8 mouse cellular contexts compared by ENCODE assay signal in the genomic region with DNA sequence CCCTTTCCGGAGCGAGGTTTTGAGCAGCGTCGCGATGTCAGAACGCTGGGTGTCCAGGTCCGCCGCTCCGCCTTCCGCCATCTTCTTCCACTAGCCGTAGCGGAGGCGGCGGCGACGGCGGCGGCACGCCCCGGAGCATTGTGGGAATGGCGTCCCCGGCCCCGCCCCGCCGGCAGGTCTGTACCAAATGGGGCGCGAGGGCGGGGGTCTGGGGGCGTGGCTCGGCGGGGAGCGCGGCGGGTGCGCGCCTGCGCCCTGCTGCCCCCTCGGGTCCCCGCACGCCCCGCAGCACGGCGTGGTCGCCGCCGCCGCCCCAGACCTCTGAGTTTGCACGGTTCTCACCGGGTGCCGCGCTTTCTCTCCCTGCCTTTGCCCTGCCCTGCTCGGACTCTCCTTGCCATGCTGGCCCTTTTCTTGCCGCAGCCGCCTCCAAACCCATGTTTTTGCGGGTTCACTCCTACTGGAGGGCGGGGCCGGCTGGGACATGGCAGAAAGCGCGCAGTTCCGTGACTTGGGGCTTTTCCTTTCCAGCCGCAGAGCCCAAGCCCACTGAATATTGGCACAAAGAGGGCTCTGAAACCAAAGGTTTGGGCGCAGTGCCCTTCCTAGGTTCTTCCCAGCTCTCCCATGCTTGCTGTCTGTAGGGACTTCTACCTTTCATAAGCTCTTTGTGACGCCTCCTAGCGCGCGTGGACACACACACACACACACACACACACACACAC. TPM values are rescaled to one million over a fixed set of nuclear protein-coding genes. Genes with fewer than 3 reads are reported as not detected.
A peak's percentile ranks its signal among the peaks of the same experiment; 100 is the strongest.
DNase-seq lines count a peak whose midpoint lies in the region; ATAC-seq and TF ChIP-seq lines count a peak whose summit lies in the region.

A gene (minus strand): TSS at position 161 of the 725 bp plus-strand sequence.

- peak within 1 kb of the TSS; percentile 97 for H3K4me2 ChIP-seq in CH12.LX (ENCODE audit: insufficient read depth, low read depth, poor library complexity, severe bottlenecking)
- H3K4me2 ChIP-seq in forebrain, embryonic 12.5 days: peak within 1 kb of the TSS; percentile 66
- peak within 1 kb of the TSS; percentile 79 for H3K4me2 ChIP-seq in liver, postnatal 0 days (ENCODE audit: low read depth, low read length)
- peak within 1 kb of the TSS; percentile 48 for H3K4me2 ChIP-seq in neural tube, embryonic 14.5 days (ENCODE audit: low read depth, low read length)

- TF ChIP-seq EP300 in CH12.LX (IDR thresholded peaks at IDR 0.05; ENCODE audit: low read length): no peak
- no peak for TF ChIP-seq EP300 in liver, postnatal 0 days (IDR thresholded peaks at IDR 0.05; ENCODE audit: low read depth)

- H3K27ac ChIP-seq in CH12.LX (ENCODE audit: insufficient read depth, low read depth): peak within 1 kb of the TSS; percentile 66
- H3K27ac ChIP-seq in forebrain, embryonic 12.5 days: peak within 1 kb of the TSS; percentile 87
- peak within 1 kb of the TSS; percentile 99 for H3K27ac ChIP-seq in liver, postnatal 0 days (ENCODE audit: low read depth)
- peak within 1 kb of the TSS; percentile 94 for H3K27ac ChIP-seq in neural tube, embryonic 14.5 days (ENCODE audit: low read depth, low read length)

- intact Hi-C loops in heart, postnatal 10 days (cut with DNase I): no loop called here

- peaks cover 5 to 27% of the 10 kb centered on the region in 2 experiments; a peak in 3 of 4 replicates for H3K4me1 ChIP-seq in CH12.LX (ENCODE audit: control insufficient read depth in 1 of 2, insufficient read depth in 2 of 2)
- H3K4me1 ChIP-seq in forebrain, embryonic 12.5 days: peaks cover 10% of the 10 kb centered on the region
- H3K4me1 ChIP-seq in liver, postnatal 0 days (ENCODE audit: insufficient read depth): peaks cover 27% of the 10 kb centered on the region
- peaks cover 9% of the 10 kb centered on the region; the same call in 1 of the 2 replicates for H3K4me1 ChIP-seq in neural tube, embryonic 14.5 days (ENCODE audit: control insufficient read depth, insufficient read depth, low read length)

- H3K79me2 ChIP-seq in CH12.LX (replicated peaks; ENCODE audit: control insufficient read depth, extremely low read depth, insufficient read depth, poor library complexity, severe bottlenecking): peaks cover 35% of the 10 kb centered on the region

- in situ Hi-C loops in CH12.LX (cut with MboI; ENCODE audit: low pct_ligation_motif_present, low pct_unique_long_range_greater_than_20kb, low sequenced_read_pairs): no loop called here

- peaks cover 0 to 2% of the 10 kb centered on the region in 2 experiments for H3K36me3 ChIP-seq in CH12.LX (replicated peaks in 1 of 2; ENCODE audit: control insufficient read depth in 1 of 2, insufficient read depth in 1 of 2, low read length in 1 of 2)
- no peaks in the 10 kb centered on the region for H3K36me3 ChIP-seq in forebrain, embryonic 12.5 days (replicated peaks)
- H3K36me3 ChIP-seq in liver, postnatal 0 days (replicated peaks; ENCODE audit: insufficient read depth, low read length): no peaks in the 10 kb centered on the region
- no peaks in the 10 kb centered on the region for H3K36me3 ChIP-seq in neural tube, embryonic 14.5 days (ENCODE audit: control insufficient read depth, insufficient read depth, low read length)

- under 1% methylated on average over 59 of the region's 66 CpGs for whole genome bisulfite sequencing in forebrain, embryonic 12.5 days
- 1% methylated on average over 65 of the region's 66 CpGs for WGBS in large intestine, adult 2 months
- WGBS in liver, postnatal 0 days (ENCODE audit: insufficient replicate concordance): 3% methylated on average over 58 of the region's 66 CpGs
- WGBS in neural tube, embryonic 14.5 days: under 1% methylated on average over 54 of the region's 66 CpGs

- peak within 1 kb of the TSS; percentile 85 for H3K9ac ChIP-seq in CH12.LX (ENCODE audit: insufficient read depth, low read depth)
- H3K9ac ChIP-seq in forebrain, embryonic 12.5 days: peak within 1 kb of the TSS; percentile 93
- peak within 1 kb of the TSS; percentile 99 for H3K9ac ChIP-seq in liver, postnatal 0 days (replicated peaks)
- peak within 1 kb of the TSS; percentile 87 for H3K9ac ChIP-seq in neural tube, embryonic 14.5 days (replicated peaks; ENCODE audit: low read depth, low read length)

- H3K4me3 ChIP-seq in CH12.LX (replicated peaks in 1 of 3; ENCODE audit: low read depth in 2 of 3, low read length in 2 of 3, poor library complexity in 1 of 3): peak within 1 kb of the TSS; percentile 79 to 97 (median 88)
- peak within 1 kb of the TSS; percentile 97 for H3K4me3 ChIP-seq in forebrain, embryonic 12.5 days (replicated peaks)
- H3K4me3 ChIP-seq in liver, postnatal 0 days (ENCODE audit: low read depth, low read length): peak within 1 kb of the TSS; percentile 98
- peak within 1 kb of the TSS; percentile 95 for H3K4me3 ChIP-seq in neural tube, embryonic 14.5 days (ENCODE audit: low read depth, low read length)

- TF ChIP-seq POLR2A in CH12.LX (IDR thresholded peaks at IDR 0.05; ENCODE audit: low read depth, low read length): peak; percentile 80

- no peaks in the 10 kb centered on the region for H3K9me3 ChIP-seq in CH12.LX (replicated peaks; ENCODE audit: low read length)
- no peaks in the 10 kb centered on the region for H3K9me3 ChIP-seq in forebrain, embryonic 12.5 days
- H3K9me3 ChIP-seq in liver, postnatal 0 days (ENCODE audit: low read length): no peaks in the 10 kb centered on the region
- no peaks in the 10 kb centered on the region for H3K9me3 ChIP-seq in neural tube, embryonic 14.5 days (ENCODE audit: control insufficient read depth, low read length)

- no peaks in the 10 kb centered on the region for H3K27me3 ChIP-seq in CH12.LX (replicated peaks)
- 0 out of 2 replicates have a peak, but pooled peaks cover 5% of the 10 kb centered on the region for H3K27me3 ChIP-seq in forebrain, embryonic 12.5 days
- no peaks in the 10 kb centered on the region for H3K27me3 ChIP-seq in liver, postnatal 0 days (ENCODE audit: insufficient read depth, low read length)
- H3K27me3 ChIP-seq in neural tube, embryonic 14.5 days (ENCODE audit: control insufficient read depth, insufficient read depth, low read length): no peaks in the 10 kb centered on the region

- TF ChIP-seq CTCF in CH12.LX (conservative IDR thresholded peaks at IDR 0.05 in 1 of 2, IDR thresholded peaks at IDR 0.05 in 1 of 2; ENCODE audit: low read depth in 2 of 2, low read length in 2 of 2): peak in 1 of 2 experiments; percentile 26; a peak in 1 of 4 replicates
- TF ChIP-seq CTCF in liver, postnatal 0 days (IDR thresholded peaks at IDR 0.05; ENCODE audit: low read depth): 0 out of 2 replicates have a peak, but pooled peaks have one; percentile 5

- dilution Hi-C loops in CH12.LX (cut with MboI; ENCODE audit: extremely low pct_ligation_motif_present, extremely low pct_unique_long_range_greater_than_20kb, low sequenced_read_pairs): no loop called here

- peak; percentile 93 for ATAC-seq in forebrain, embryonic 12.5 days (ENCODE audit: low FRiP score)
- ATAC-seq in liver, postnatal 0 days: peak; percentile 92
- ATAC-seq in neural tube, embryonic 14.5 days (ENCODE audit: low read depth): peak; percentile 95

- DNase-seq in CH12.LX (ENCODE audit: extremely low read depth): peak; percentile 85
- peak; percentile 76 for DNase-seq in c-Kit-positive CD71-positive TER-119-negative erythroid progenitor cells, embryonic 14.5 days (ENCODE audit: low read depth)
- peak; percentile 95 for DNase-seq in heart, postnatal 10 days
- DNase-seq in large intestine, adult 2 months (ENCODE audit: low read depth, low spot score): peak; percentile 60
- peak; percentile 96 for DNase-seq in liver, postnatal 0 days
- DNase-seq in testis, postnatal 10 days (ENCODE audit: low spot score): peak; percentile 98

- no peak for TF ChIP-seq RAD21 in CH12.LX (IDR thresholded peaks at IDR 0.05; ENCODE audit: low read depth, low read length)

TF ChIP-seq in CH12.LX, 34 proteins besides CTCF, POLR2A, EP300 and RAD21 (continues in another document):
- TF ChIP-seq MAFK (IDR thresholded peaks at IDR 0.05; ENCODE audit: insufficient replicate concordance, low read length): no peak
- TF ChIP-seq ZMIZ1 (IDR thresholded peaks at IDR 0.05; ENCODE audit: low read depth, low read length): peak; percentile 64; the same call in 1 of the 2 replicates
- TF ChIP-seq NELFE (IDR thresholded peaks at IDR 0.05; ENCODE audit: low read depth, low read length): peak; percentile 69
- TF ChIP-seq ELF1 (IDR thresholded peaks at IDR 0.05; ENCODE audit: low read depth, low read length): 0 out of 2 replicates have a peak, but pooled peaks have one; percentile 12
- peak; percentile 82; the same call in 1 of the 2 replicates for TF ChIP-seq MXI1 (IDR thresholded peaks at IDR 0.05; ENCODE audit: low read depth, low read length)
- TF ChIP-seq RCOR1 (conservative IDR thresholded peaks at IDR 0.05; ENCODE audit: low read depth, low read length): no peak
- no peak for TF ChIP-seq MAX (IDR thresholded peaks at IDR 0.05; ENCODE audit: low read length)
- TF ChIP-seq USF1 (IDR thresholded peaks at IDR 0.05; ENCODE audit: low read depth, low read length): no peak
- TF ChIP-seq MYC (IDR thresholded peaks at IDR 0.05; ENCODE audit: low read depth, low read length): peak; percentile 29; the same call in 1 of the 2 replicates
- TF ChIP-seq MAZ (IDR thresholded peaks at IDR 0.05; ENCODE audit: low read depth, low read length): peak; percentile 61; the same call in 1 of the 2 replicates
- no peak; the same call in 1 of the 2 replicates for TF ChIP-seq CHD1 (IDR thresholded peaks at IDR 0.05; ENCODE audit: low read depth, low read length)
- peak; percentile 65 for TF ChIP-seq HCFC1 (IDR thresholded peaks at IDR 0.05; ENCODE audit: low read depth, low read length)
- no peak for TF ChIP-seq IRF4 (IDR thresholded peaks at IDR 0.05; ENCODE audit: low read depth, low read length)
- TF ChIP-seq PAX5 (IDR thresholded peaks at IDR 0.05; ENCODE audit: low read length): no peak
- peak; percentile 61 for TF ChIP-seq SIN3A (IDR thresholded peaks at IDR 0.05; ENCODE audit: low read length)
- TF ChIP-seq USF2 (conservative IDR thresholded peaks at IDR 0.05; ENCODE audit: low read depth, low read length): no peak
- TF ChIP-seq BHLHE40 (IDR thresholded peaks at IDR 0.05; ENCODE audit: low read depth, low read length): peak; percentile 14; the same call in 1 of the 2 replicates
- TF ChIP-seq TBP (conservative IDR thresholded peaks at IDR 0.05; ENCODE audit: low read depth, low read length): 0 out of 2 replicates have a peak, but pooled peaks have one; percentile 26

RNA-seq across cellular contexts. Expression of the gene that starts here (rescaled TPM):
- total RNA-seq in CH12.LX (2012; rRNA removed): 65.4 and 83.5 TPM in 2 replicates
- 124 and 146 TPM in 2 replicates for total RNA-seq in CH12.LX (2014; rRNA removed)
- polyA plus RNA-seq in CH12.LX (2012; ENCODE audit: insufficient read length, low read depth): 113 and 117 TPM in 2 replicates
- 69.0 and 74.3 TPM in 2 replicates for polyA plus RNA-seq in forebrain, embryonic 12.5 days (2016; fragmentation: Nextera tagmentation; extraction: Ambion mirVana)
- 10 to 100 TPM; 81.3 to 81.8 TPM for total RNA-seq in heart, postnatal 10 days (2021)
- polyA plus RNA-seq in large intestine, adult 2 months (2012; rRNA removed): 11.8 and 12.3 TPM in 2 replicates
- polyA plus RNA-seq in liver, postnatal 0 days (2015; fragmentation: Nextera tagmentation; extraction: Ambion mirVana): 59.3 and 59.9 TPM in 2 replicates
- 95.5 and 106 TPM in 2 replicates for polyA plus RNA-seq in neural tube, embryonic 14.5 days (2014; fragmentation: Nextera tagmentation; extraction: Ambion mirVana)

Comparison
In these comparisons a context has a peak if more than half of its experiments do, and no peak if none do; other contexts are left out.
1. Peak in every context shown above with its lines: DNase-seq, ATAC-seq, H3K4me3 ChIP-seq and H3K27ac ChIP-seq.